Mouse (Mus musculus) CH12.LX (cell line): ENCODE results near the gene Gm45713. TPM values are rescaled to one million over a fixed set of nuclear protein-coding genes. Genes with fewer than 3 reads are reported as not detected.
A peak's percentile ranks its signal among the peaks of the same experiment; 100 is the strongest.

ENCODE experiments used
- DNase-seq: peaks from one replicate; pipeline ENCODE4 v3.0.0-alpha.2; 2013; ENCODE audit errors: extremely low read depth
- H3K27ac ChIP-seq: 2 replicates; pipeline ENCODE4 v1.5.1; 2012; ENCODE audit warnings: low read depth, mild to moderate bottlenecking, control low read depth, moderate library complexity; ENCODE audit not compliant: insufficient read depth
- H3K27me3 ChIP-seq: replicated peaks from 2 replicates; pipeline ENCODE3; 2012; ENCODE audit warnings: inconsistent platforms
- H3K36me3 ChIP-seq, 2 experiments: replicated peaks in 1 of 2; 2 replicates each; pipeline versions ENCODE3 to v1.6.1; 2012; ENCODE audit warnings: inconsistent platforms in 1 of 2, low read length in 1 of 2, mild to moderate bottlenecking in 1 of 2, mixed read lengths in 1 of 2, moderate library complexity in 1 of 2; ENCODE audit not compliant: control insufficient read depth in 1 of 2, insufficient read depth in 1 of 2
- H3K4me1 ChIP-seq, 2 experiments: 2 replicates each; pipeline ENCODE4 v1.6.1; 2012; ENCODE audit warnings: inconsistent platforms in 1 of 2, moderate library complexity in 1 of 2; ENCODE audit not compliant: insufficient read depth in 2 of 2, control insufficient read depth in 1 of 2
- H3K4me2 ChIP-seq: 2 replicates; pipeline ENCODE4 v1.6.1; 2012; ENCODE audit warnings: low read depth, mild to moderate bottlenecking, control low read depth; ENCODE audit not compliant: poor library complexity, insufficient read depth, severe bottlenecking
- H3K4me3 ChIP-seq, 3 experiments: fragments of 150-350 bp in 1 of 3; sonication (generic) in 1 of 3; replicated peaks in 1 of 3; 2 replicates each; pipeline versions ENCODE3 to v1.5.1; 2011 to 2012; ENCODE audit warnings: low read depth in 2 of 3, low read length in 2 of 3, mild to moderate bottlenecking in 2 of 3, moderate library complexity in 2 of 3, control low read depth in 1 of 3, improper control_type of control experiment in 1 of 3, inconsistent platforms in 1 of 3, mixed read lengths in 1 of 3; ENCODE audit not compliant: poor library complexity in 1 of 3
- H3K79me2 ChIP-seq: replicated peaks from 2 replicates; pipeline ENCODE4 v1.6.1; 2012; ENCODE audit warnings: mild to moderate bottlenecking, moderate library complexity; ENCODE audit not compliant: control insufficient read depth, poor library complexity, insufficient read depth, severe bottlenecking; ENCODE audit errors: extremely low read depth
- H3K9ac ChIP-seq: 2 replicates; pipeline ENCODE4 v1.6.1; 2012; ENCODE audit warnings: low read depth, mild to moderate bottlenecking, control low read depth, moderate library complexity; ENCODE audit not compliant: insufficient read depth
- H3K9me3 ChIP-seq: replicated peaks from 2 replicates; pipeline ENCODE3; 2012; ENCODE audit warnings: low read length, inconsistent platforms, mixed read lengths
- BHLHE40 ChIP-seq: IDR thresholded peaks from 2 replicates; pipeline ENCODE4 v1.6.1; 2011; ENCODE audit warnings: mild to moderate bottlenecking, low read depth, low read length, improper control_type of control experiment
- CHD1 ChIP-seq: IDR thresholded peaks from 2 replicates; pipeline ENCODE4 v1.6.1; 2012; ENCODE audit warnings: low read depth, low read length, improper control_type of control experiment, inconsistent platforms
- CHD2 ChIP-seq: IDR thresholded peaks from 2 replicates; pipeline ENCODE4 v1.6.1; 2011; ENCODE audit warnings: low read length, improper control_type of control experiment
- CTCF ChIP-seq, 2 experiments: IDR thresholded peaks in 1 of 2; conservative IDR thresholded peaks in 1 of 2; 2 replicates each; pipeline ENCODE4 v1.5.1; 2011 to 2012; ENCODE audit warnings: low read depth in 2 of 2, low read length in 2 of 2, improper control_type of control experiment in 1 of 2, inconsistent platforms in 1 of 2, mild to moderate bottlenecking in 1 of 2, moderate library complexity in 1 of 2
- E2F4 ChIP-seq: IDR thresholded peaks from 2 replicates; pipeline ENCODE4 v1.6.1; 2011; ENCODE audit warnings: low read depth, low read length, improper control_type of control experiment; ENCODE audit not compliant: insufficient replicate concordance
- ELF1 ChIP-seq: IDR thresholded peaks from 2 replicates; pipeline ENCODE4 v1.6.1; 2014; ENCODE audit warnings: low read depth, mild to moderate bottlenecking, inconsistent platforms, low read length, improper control_type of control experiment
- EP300 ChIP-seq: IDR thresholded peaks from 2 replicates; pipeline ENCODE4 v1.6.1; 2011; ENCODE audit warnings: low read length, improper control_type of control experiment
- ETS1 ChIP-seq: conservative IDR thresholded peaks from 2 replicates; pipeline ENCODE4 v1.6.1; 2012; ENCODE audit warnings: low read depth, mild to moderate bottlenecking, inconsistent platforms, low read length, improper control_type of control experiment, moderate library complexity
- GABPA ChIP-seq: IDR thresholded peaks from 2 replicates; pipeline ENCODE4 v1.6.1; 2012; ENCODE audit warnings: low read depth, low read length, improper control_type of control experiment, inconsistent platforms; ENCODE audit not compliant: insufficient replicate concordance
- HCFC1 ChIP-seq: IDR thresholded peaks from 2 replicates; pipeline ENCODE4 v1.6.1; 2012; ENCODE audit warnings: low read depth, mild to moderate bottlenecking, inconsistent platforms, low read length, improper control_type of control experiment
- IRF4 ChIP-seq: IDR thresholded peaks from 2 replicates; pipeline ENCODE4 v1.6.1; 2014; ENCODE audit warnings: low read depth, mild to moderate bottlenecking, inconsistent platforms, low read length, improper control_type of control experiment
- JUN ChIP-seq: IDR thresholded peaks from 2 replicates; pipeline ENCODE4 v1.6.1; 2011; ENCODE audit warnings: low read depth, mild to moderate bottlenecking, low read length, improper control_type of control experiment, moderate library complexity; ENCODE audit not compliant: insufficient read depth
- JUND ChIP-seq: conservative IDR thresholded peaks from 2 replicates; pipeline ENCODE4 v1.6.1; 2011; ENCODE audit warnings: low read depth, low read length, improper control_type of control experiment
- KAT2A ChIP-seq: IDR thresholded peaks from 2 replicates; pipeline ENCODE4 v1.6.1; 2012; ENCODE audit warnings: low read length, improper control_type of control experiment, inconsistent platforms; ENCODE audit not compliant: insufficient replicate concordance
- MAFK ChIP-seq: IDR thresholded peaks from 2 replicates; pipeline ENCODE4 v1.6.1; 2011; ENCODE audit warnings: low read length, improper control_type of control experiment; ENCODE audit not compliant: insufficient replicate concordance
- MAZ ChIP-seq: IDR thresholded peaks from 2 replicates; pipeline ENCODE4 v1.6.1; 2012; ENCODE audit warnings: low read depth, mild to moderate bottlenecking, inconsistent platforms, low read length, improper control_type of control experiment, moderate library complexity
- MEF2A ChIP-seq: IDR thresholded peaks from 2 replicates; pipeline ENCODE4 v1.6.1; 2014; ENCODE audit warnings: low read depth, mild to moderate bottlenecking, inconsistent platforms, low read length, improper control_type of control experiment, borderline replicate concordance
- MXI1 ChIP-seq: IDR thresholded peaks from 2 replicates; pipeline ENCODE4 v1.6.1; 2011; ENCODE audit warnings: mild to moderate bottlenecking, low read depth, low read length, improper control_type of control experiment
- MYC ChIP-seq: IDR thresholded peaks from 2 replicates; pipeline ENCODE4 v1.6.1; 2011; ENCODE audit warnings: low read depth, mild to moderate bottlenecking, improper control_type of control experiment, low read length
- NRF1 ChIP-seq: IDR thresholded peaks from 2 replicates; pipeline ENCODE4 v1.6.1; 2014; ENCODE audit warnings: low read depth, mild to moderate bottlenecking, inconsistent platforms, low read length, improper control_type of control experiment, moderate library complexity
- PAX5 ChIP-seq: IDR thresholded peaks from 2 replicates; pipeline ENCODE4 v1.6.1; 2012; ENCODE audit warnings: low read length, inconsistent platforms, mixed read lengths
- POLR2AphosphoS2 ChIP-seq: IDR thresholded peaks from 2 replicates; pipeline ENCODE4 v1.6.1; 2011; ENCODE audit warnings: low read depth, low read length, improper control_type of control experiment
- RAD21 ChIP-seq: IDR thresholded peaks from 2 replicates; pipeline ENCODE4 v1.6.1; 2011; ENCODE audit warnings: low read depth, mild to moderate bottlenecking, low read length, improper control_type of control experiment, moderate library complexity
- RCOR1 ChIP-seq: conservative IDR thresholded peaks from 2 replicates; pipeline ENCODE4 v1.6.1; 2012; ENCODE audit warnings: low read depth, mild to moderate bottlenecking, inconsistent platforms, low read length, improper control_type of control experiment
- SIN3A ChIP-seq: IDR thresholded peaks from 2 replicates; pipeline ENCODE4 v1.6.1; 2012; ENCODE audit warnings: low read length, improper control_type of control experiment, inconsistent platforms
- SMC3 ChIP-seq: IDR thresholded peaks from 2 replicates; pipeline ENCODE4 v1.6.1; 2011; ENCODE audit warnings: low read depth, low read length, improper control_type of control experiment
- TBP ChIP-seq: conservative IDR thresholded peaks from 2 replicates; pipeline ENCODE4 v1.6.1; 2011; ENCODE audit warnings: low read depth, low read length, improper control_type of control experiment
- TCF12 ChIP-seq: IDR thresholded peaks from 2 replicates; pipeline ENCODE4 v1.6.1; 2014; ENCODE audit warnings: low read depth, mild to moderate bottlenecking, inconsistent platforms, low read length, improper control_type of control experiment
- UBTF ChIP-seq: IDR thresholded peaks from 2 replicates; pipeline ENCODE4 v1.6.1; 2012; ENCODE audit warnings: low read depth, mild to moderate bottlenecking, inconsistent platforms, low read length, improper control_type of control experiment, moderate library complexity
- USF1 ChIP-seq: IDR thresholded peaks from 2 replicates; pipeline ENCODE4 v1.6.1; 2014; ENCODE audit warnings: low read depth, mild to moderate bottlenecking, inconsistent platforms, low read length, improper control_type of control experiment
- USF2 ChIP-seq: conservative IDR thresholded peaks from 2 replicates; pipeline ENCODE4 v1.6.1; 2011; ENCODE audit warnings: low read depth, low read length, improper control_type of control experiment
- ZC3H11A ChIP-seq: IDR thresholded peaks from 2 replicates; pipeline ENCODE4 v1.6.1; 2012; ENCODE audit warnings: low read depth, mild to moderate bottlenecking, inconsistent platforms, low read length, improper control_type of control experiment
- ZKSCAN1 ChIP-seq: IDR thresholded peaks from 2 replicates; pipeline ENCODE4 v1.6.1; 2012; ENCODE audit warnings: low read depth, inconsistent platforms, low read length, improper control_type of control experiment, borderline replicate concordance
- ZMIZ1 ChIP-seq: IDR thresholded peaks from 2 replicates; pipeline ENCODE4 v1.6.1; 2012; ENCODE audit warnings: low read depth, mild to moderate bottlenecking, inconsistent platforms, low read length, improper control_type of control experiment
- ZNF384 ChIP-seq: IDR thresholded peaks from 2 replicates; pipeline ENCODE4 v1.6.1; 2012; ENCODE audit warnings: low read depth, low read length, improper control_type of control experiment, inconsistent platforms
- dilution Hi-C: fragments of 300-500 bp; cut with MboI; formaldehyde crosslinking; loops from 2 replicates; pipeline ENCODE4 v1.14.3; 2020; ENCODE audit warnings: low sequenced_read_pairs; ENCODE audit not compliant: extremely low pct_unique_long_range_greater_than_20kb, extremely low pct_ligation_motif_present
- in situ Hi-C: fragments of 300-500 bp; cut with MboI; formaldehyde crosslinking; loops from 3 replicates; pipeline ENCODE4 v1.14.3; 2019; ENCODE audit warnings: low sequenced_read_pairs, low pct_ligation_motif_present, low pct_unique_long_range_greater_than_20kb, mixed read lengths
- polyA plus RNA-seq: library from polyadenylated mRNA; unstranded; fragments of >175 nt; gene quantifications from 2 replicates; pipeline ENCODE4 v1.2.1, GENCODE M21; 2012; ENCODE audit warnings: low read depth; ENCODE audit not compliant: insufficient read length
- total RNA-seq, 2 experiments: library from RNA; depleted of rRNA; stranded (reverse); fragments of 300-350 nt in 1 of 2; fragments of >200 nt in 1 of 2; gene quantifications; 2 replicates each; pipeline ENCODE4 v1.2.3; 2012 to 2014

Gm45713 gene
- total and polyA plus RNA-seq, 3 experiments: 2.2 TPM; not detected in 2

GRCm38 (mm10) chr7:45124224-45125143, 11.5 kb downstream of the Gm45713 start, which contains the start of gene Rps11 (continued):
- no peak; the same call in 1 of the 2 replicates for TF ChIP-seq MEF2A

GRCm38 (mm10) chr7:45123186-45123570, 12.9 kb downstream of the Gm45713 start:
- Histone ChIP-seq H3K4me1 (peaks cover 10 to 47% of the 10 kb centered on the region in 2 experiments), H3K27ac (peak overlapping the region; percentile 65; the same call in 1 of the 2 replicates), H3K4me3 (peak overlapping the region; percentile 73 to 92 (median 84)), H3K79me2 (peaks cover 40% of the 10 kb centered on the region), H3K9ac (peak overlapping the region; percentile 96), H3K27me3 (no peaks in the 10 kb centered on the region), H3K36me3 (peaks cover 59 to 79% of the 10 kb centered on the region in 2 experiments), H3K4me2 (peak overlapping the region; percentile 41), H3K9me3 (no peaks in the 10 kb centered on the region)
- peak; percentile 73 for DNase-seq
- in situ Hi-C loops: no loop called here
- dilution Hi-C loops: no loop called here
- TF ChIP-seq SIN3A (0 out of 2 replicates have a peak, but pooled peaks have one; percentile 43), USF2 (no peak), MAFK (no peak), BHLHE40 (peak; percentile 81), RCOR1 (no peak), RAD21 (no peak), JUN (no peak), ZNF384 (no peak), ELF1 (no peak), NRF1 (no peak), GABPA (no peak), CHD1 (0 out of 2 replicates have a peak, but pooled peaks have one; percentile 7), IRF4 (no peak), ETS1 (no peak), MEF2A (no peak), MAZ (no peak), CHD2 (no peak), ZKSCAN1 (no peak), E2F4 (no peak), UBTF (no peak), TBP (no peak), MXI1 (peak; percentile 88), SMC3 (no peak), HCFC1 (peak; percentile 66), PAX5 (no peak), USF1 (no peak), ZC3H11A (no peak), KAT2A (0 out of 2 replicates have a peak, but pooled peaks have one; percentile 33), JUND (no peak), POLR2AphosphoS2 (no peak), CTCF (conservative IDR thresholded peaks at IDR 0.05 in 1 of 2, IDR thresholded peaks at IDR 0.05 in 1 of 2; ENCODE audit: low read depth in 2 of 2, low read length in 2 of 2) (no peak), TCF12 (no peak), EP300 (no peak), ZMIZ1 (no peak), MYC (0 out of 2 replicates have a peak, but pooled peaks have one; percentile 32)
